Mouse (Mus musculus) E14TG2a.4 (cell line): ENCODE data around the gene Napa.

Experiments used
- H3K27me3 ChIP-seq: 2 replicates; pipeline ENCODE4 v1.6.1; 2014; ENCODE audit warnings: low read length, control low read depth; ENCODE audit not compliant: insufficient read depth
- H3K36me3 ChIP-seq: 2 replicates; pipeline ENCODE4 v1.6.1; 2014; ENCODE audit warnings: low read length, control low read depth; ENCODE audit not compliant: insufficient read depth
- H3K4me1 ChIP-seq: replicated peaks from 2 replicates; pipeline ENCODE4 v1.6.1; 2014; ENCODE audit warnings: low read depth, low read length, control low read depth
- H3K4me3 ChIP-seq: replicated peaks from 2 replicates; pipeline ENCODE4 v1.5.1; 2014; ENCODE audit warnings: mild to moderate bottlenecking, low read length
- H3K9me3 ChIP-seq: 2 replicates; pipeline ENCODE4 v1.6.1; 2014; ENCODE audit warnings: low read length, control low read depth
- CTCF ChIP-seq: conservative IDR thresholded peaks from 2 replicates; pipeline ENCODE4 v1.5.1; 2014; ENCODE audit warnings: low read length
- NANOG ChIP-seq: IDR thresholded peaks from 2 replicates; pipeline ENCODE4 v1.6.1; 2014; ENCODE audit warnings: borderline replicate concordance, low read length, mixed read lengths
- POU5F1 ChIP-seq: IDR thresholded peaks from 2 replicates; pipeline ENCODE4 v1.6.1; 2014; ENCODE audit warnings: low read length, borderline replicate concordance

The Napa gene

GRCm38 (mm10) chr7:16079947-16080346 lies 18.3 kb upstream of the Napa start:
- H3K36me3 ChIP-seq = no peaks in the 10 kb centered on the region
- H3K4me1 ChIP-seq = no peaks in the 10 kb centered on the region
- TF ChIP-seq NANOG = no peak
- TF ChIP-seq CTCF = no peak
- no peak for TF ChIP-seq POU5F1
- peaks cover 34% of the 10 kb centered on the region for H3K27me3 ChIP-seq
- H3K4me3 ChIP-seq = no peak overlapping the region
- H3K9me3 ChIP-seq = no peaks in the 10 kb centered on the region

GRCm38 (mm10) chr7:16080581-16080980 lies 17.7 kb upstream of the Napa start:
- H3K36me3 ChIP-seq = no peaks in the 10 kb centered on the region
- no peak overlapping the region for H3K4me3 ChIP-seq
- H3K9me3 ChIP-seq = no peaks in the 10 kb centered on the region
- H3K27me3 ChIP-seq = peaks cover 32% of the 10 kb centered on the region
- no peak for TF ChIP-seq NANOG
- TF ChIP-seq POU5F1 = no peak
- TF ChIP-seq CTCF = no peak
- no peaks in the 10 kb centered on the region for H3K4me1 ChIP-seq

GRCm38 (mm10) chr7:16083361-16083760 lies 14.9 kb upstream of the Napa start:
- H3K4me3 ChIP-seq = no peak overlapping the region
- no peaks in the 10 kb centered on the region for H3K36me3 ChIP-seq
- H3K9me3 ChIP-seq = no peaks in the 10 kb centered on the region
- H3K27me3 ChIP-seq = peaks cover 15% of the 10 kb centered on the region
- no peak for TF ChIP-seq CTCF
- TF ChIP-seq NANOG = no peak
- no peak for TF ChIP-seq POU5F1
- H3K4me1 ChIP-seq = peaks cover 8% of the 10 kb centered on the region

- no peak for TF ChIP-seq NANOG
- no peak for TF ChIP-seq CTCF
- TF ChIP-seq POU5F1 = no peak
- Histone ChIP-seq H3K36me3 (no peaks in the 10 kb centered on the region), H3K4me3 (no peak overlapping the region), H3K9me3 (no peaks in the 10 kb centered on the region), H3K4me1 (peaks cover 17% of the 10 kb centered on the region), H3K27me3 (peaks cover 11% of the 10 kb centered on the region; the same call in 1 of the 2 replicates)
These were observed 10.7 kb upstream of the Napa start for GRCm38 (mm10) chr7:16087587-16087986.

GRCm38 (mm10) chr7:16094592-16094991 lies 3.7 kb upstream of the Napa start:
- Histone ChIP-seq H3K36me3 (no peaks in the 10 kb centered on the region), H3K4me3 (no peak overlapping the region), H3K9me3 (no peaks in the 10 kb centered on the region), H3K27me3 (peaks cover 23% of the 10 kb centered on the region), H3K4me1 (peaks cover 18% of the 10 kb centered on the region)
- TF ChIP-seq POU5F1 (no peak), CTCF (no peak), NANOG (no peak)

GRCm38 (mm10) chr7:16099901-16100300 lies 1.6 kb downstream of the Napa start:
- H3K4me1 ChIP-seq = peaks cover 67% of the 10 kb centered on the region
- H3K27me3 ChIP-seq = peaks cover 10% of the 10 kb centered on the region
- TF ChIP-seq NANOG = no peak
- no peak for TF ChIP-seq CTCF
- no peak for TF ChIP-seq POU5F1
- no peaks in the 10 kb centered on the region for H3K9me3 ChIP-seq
- peak overlapping the region; percentile 100 for H3K4me3 ChIP-seq
- H3K36me3 ChIP-seq = peaks cover 48% of the 10 kb centered on the region

- Histone ChIP-seq H3K4me3 (0 out of 2 replicates have a peak overlapping the region, but pooled peaks have one; percentile 2), H3K27me3 (no peaks in the 10 kb centered on the region), H3K36me3 (peaks cover 60% of the 10 kb centered on the region), H3K4me1 (peaks cover 78% of the 10 kb centered on the region), H3K9me3 (no peaks in the 10 kb centered on the region)
- TF ChIP-seq CTCF (no peak), POU5F1 (no peak), NANOG (no peak)
These were observed 2.8 kb downstream of the Napa start for GRCm38 (mm10) chr7:16101081-16101480.

- H3K27me3 ChIP-seq = no peaks in the 10 kb centered on the region
- TF ChIP-seq POU5F1 (no peak), NANOG (no peak), CTCF (no peak)
- peaks cover 68% of the 10 kb centered on the region for H3K36me3 ChIP-seq
- peaks cover 83% of the 10 kb centered on the region for H3K4me1 ChIP-seq
- no peak overlapping the region for H3K4me3 ChIP-seq
- no peaks in the 10 kb centered on the region for H3K9me3 ChIP-seq
These were observed 3.6 kb downstream of the Napa start for GRCm38 (mm10) chr7:16101726-16102475.
